Mouse (Mus musculus) CH12.LX (cell line): ENCODE data around the gene Tlx3.
A peak's percentile ranks its signal among the peaks of the same experiment; 100 is the strongest.

Source experiments
- BHLHE40 ChIP-seq: IDR thresholded peaks from 2 replicates; pipeline ENCODE4 v1.6.1; 2011; ENCODE audit warnings: mild to moderate bottlenecking, low read depth, low read length, improper control_type of control experiment
- CTCF ChIP-seq, 2 experiments: IDR thresholded peaks in 1 of 2; conservative IDR thresholded peaks in 1 of 2; 2 replicates each; pipeline ENCODE4 v1.5.1; 2011 to 2012; ENCODE audit warnings: low read depth in 2 of 2, low read length in 2 of 2, improper control_type of control experiment in 1 of 2, inconsistent platforms in 1 of 2, mild to moderate bottlenecking in 1 of 2, moderate library complexity in 1 of 2
- E2F4 ChIP-seq: IDR thresholded peaks from 2 replicates; pipeline ENCODE4 v1.6.1; 2011; ENCODE audit warnings: low read depth, low read length, improper control_type of control experiment; ENCODE audit not compliant: insufficient replicate concordance
- JUND ChIP-seq: conservative IDR thresholded peaks from 2 replicates; pipeline ENCODE4 v1.6.1; 2011; ENCODE audit warnings: low read depth, low read length, improper control_type of control experiment
- KAT2A ChIP-seq: IDR thresholded peaks from 2 replicates; pipeline ENCODE4 v1.6.1; 2012; ENCODE audit warnings: low read length, improper control_type of control experiment, inconsistent platforms; ENCODE audit not compliant: insufficient replicate concordance
- MXI1 ChIP-seq: IDR thresholded peaks from 2 replicates; pipeline ENCODE4 v1.6.1; 2011; ENCODE audit warnings: mild to moderate bottlenecking, low read depth, low read length, improper control_type of control experiment
- POLR2A ChIP-seq: IDR thresholded peaks from 2 replicates; pipeline ENCODE4 v1.6.1; 2011; ENCODE audit warnings: low read depth, mild to moderate bottlenecking, improper control_type of control experiment, low read length
- POLR2AphosphoS2 ChIP-seq: IDR thresholded peaks from 2 replicates; pipeline ENCODE4 v1.6.1; 2011; ENCODE audit warnings: low read depth, low read length, improper control_type of control experiment
- RCOR1 ChIP-seq: conservative IDR thresholded peaks from 2 replicates; pipeline ENCODE4 v1.6.1; 2012; ENCODE audit warnings: low read depth, mild to moderate bottlenecking, inconsistent platforms, low read length, improper control_type of control experiment
- SIN3A ChIP-seq: IDR thresholded peaks from 2 replicates; pipeline ENCODE4 v1.6.1; 2012; ENCODE audit warnings: low read length, improper control_type of control experiment, inconsistent platforms

- no peak for TF ChIP-seq KAT2A
- no peak for TF ChIP-seq POLR2A
- TF ChIP-seq RCOR1: no peak
- TF ChIP-seq CTCF (conservative IDR thresholded peaks at IDR 0.05 in 1 of 2, IDR thresholded peaks at IDR 0.05 in 1 of 2; ENCODE audit: low read depth in 2 of 2, low read length in 2 of 2): no peak
- TF ChIP-seq E2F4: no peak
- TF ChIP-seq MXI1: no peak
- no peak for TF ChIP-seq JUND
- peak; percentile 44; the same call in 1 of the 2 replicates for TF ChIP-seq SIN3A
- TF ChIP-seq POLR2AphosphoS2: peak; percentile 55
- TF ChIP-seq BHLHE40: no peak
Observed at GRCm38 (mm10) chr11:33159741-33160140, 43.6 kb downstream of the Tlx3 start.
